Mouse (Mus musculus): ENCODE results near the gene Ccng1. TPM values are rescaled to one million over a fixed set of nuclear protein-coding genes. Genes with fewer than 3 reads are reported as not detected.

Ccng1 gene
- polyA plus RNA-seq, 1 experiment: 88.6 TPM

GRCm38 (mm10) chr11:40759896-40760295 is 4.8 kb upstream of the Ccng1 start:
- Histone ChIP-seq H3K4me3 (ENCODE audit: insufficient read depth, low read length) (no peak overlapping the region), H3K4me1 (ENCODE audit: control insufficient read depth, insufficient read depth, low read length) (peaks cover 5% of the 10 kb centered on the region), H3K27ac (ENCODE audit: insufficient read depth, low read depth, low read length) (no peak overlapping the region)
- TF ChIP-seq CTCF (IDR thresholded peaks at IDR 0.05; ENCODE audit: low read depth, low read length): no peak
- no peak for TF ChIP-seq POLR2A (IDR thresholded peaks at IDR 0.05; ENCODE audit: borderline replicate concordance, low read depth, low read length)

- Histone ChIP-seq H3K4me3 (ENCODE audit: insufficient read depth, low read length) (no peak overlapping the region), H3K27ac (ENCODE audit: insufficient read depth, low read depth, low read length) (peak overlapping the region; percentile 68), H3K4me1 (ENCODE audit: control insufficient read depth, insufficient read depth, low read length) (peaks cover 7% of the 10 kb centered on the region)
- TF ChIP-seq POLR2A (IDR thresholded peaks at IDR 0.05; ENCODE audit: borderline replicate concordance, low read depth, low read length): no peak
- no peak for TF ChIP-seq CTCF (IDR thresholded peaks at IDR 0.05; ENCODE audit: low read depth, low read length)
These were observed 857 bp upstream of the Ccng1 start for GRCm38 (mm10) chr11:40755968-40756367.

- Histone ChIP-seq H3K27ac (ENCODE audit: insufficient read depth, low read depth, low read length) (peak overlapping the region; percentile 50), H3K4me3 (ENCODE audit: insufficient read depth, low read length) (peak overlapping the region; percentile 78), H3K4me1 (ENCODE audit: control insufficient read depth, insufficient read depth, low read length) (peaks cover 7% of the 10 kb centered on the region)
- TF ChIP-seq POLR2A (IDR thresholded peaks at IDR 0.05; ENCODE audit: borderline replicate concordance, low read depth, low read length) (no peak), CTCF (IDR thresholded peaks at IDR 0.05; ENCODE audit: low read depth, low read length) (no peak)
These were observed 425 bp downstream of the Ccng1 start for GRCm38 (mm10) chr11:40754664-40755107.

- TF ChIP-seq POLR2A (IDR thresholded peaks at IDR 0.05; ENCODE audit: borderline replicate concordance, low read depth, low read length): no peak
- TF ChIP-seq CTCF (IDR thresholded peaks at IDR 0.05; ENCODE audit: low read depth, low read length): no peak
These were observed 1.3 kb downstream of the Ccng1 start for GRCm38 (mm10) chr11:40753836-40754235.

GRCm38 (mm10) chr11:40747716-40748115 is 7.4 kb downstream of the Ccng1 start:
- H3K4me1 ChIP-seq (ENCODE audit: control insufficient read depth, insufficient read depth, low read length): no peaks in the 10 kb centered on the region
- no peak overlapping the region for H3K4me3 ChIP-seq (ENCODE audit: insufficient read depth, low read length)
- TF ChIP-seq CTCF (IDR thresholded peaks at IDR 0.05; ENCODE audit: low read depth, low read length) (no peak), POLR2A (IDR thresholded peaks at IDR 0.05; ENCODE audit: borderline replicate concordance, low read depth, low read length) (no peak)
- H3K27ac ChIP-seq (ENCODE audit: insufficient read depth, low read depth, low read length): no peak overlapping the region

More at GRCm38 (mm10) chr11:40753836-40754235, 1.3 kb downstream of the Ccng1 start:
- peak overlapping the region; percentile 43; the same call in 1 of the 2 replicates for H3K4me3 ChIP-seq (ENCODE audit: insufficient read depth, low read length)
- no peak overlapping the region for H3K27ac ChIP-seq (ENCODE audit: insufficient read depth, low read depth, low read length)
- H3K4me1 ChIP-seq (ENCODE audit: control insufficient read depth, insufficient read depth, low read length): peaks cover 7% of the 10 kb centered on the region

GRCm38 (mm10) chr11:40746361-40746760 is 8.8 kb downstream of the Ccng1 start:
- no peak overlapping the region for H3K4me3 ChIP-seq (ENCODE audit: insufficient read depth, low read length)
- H3K27ac ChIP-seq (ENCODE audit: insufficient read depth, low read depth, low read length): no peak overlapping the region
- no peaks in the 10 kb centered on the region for H3K4me1 ChIP-seq (ENCODE audit: control insufficient read depth, insufficient read depth, low read length)
- TF ChIP-seq CTCF (IDR thresholded peaks at IDR 0.05; ENCODE audit: low read depth, low read length) (no peak), POLR2A (IDR thresholded peaks at IDR 0.05; ENCODE audit: borderline replicate concordance, low read depth, low read length) (no peak)

GRCm38 (mm10) chr11:40744348-40744747 is 10.8 kb downstream of the Ccng1 start:
- Histone ChIP-seq H3K4me1 (ENCODE audit: control insufficient read depth, insufficient read depth, low read length) (no peaks in the 10 kb centered on the region), H3K4me3 (ENCODE audit: insufficient read depth, low read length) (no peak overlapping the region), H3K27ac (ENCODE audit: insufficient read depth, low read depth, low read length) (no peak overlapping the region)
- no peak for TF ChIP-seq POLR2A (IDR thresholded peaks at IDR 0.05; ENCODE audit: borderline replicate concordance, low read depth, low read length)
- TF ChIP-seq CTCF (IDR thresholded peaks at IDR 0.05; ENCODE audit: low read depth, low read length): no peak

GRCm38 (mm10) chr11:40741605-40742262 is 13.4 kb downstream of the Ccng1 start:
- Histone ChIP-seq H3K4me3 (ENCODE audit: insufficient read depth, low read length) (no peak overlapping the region), H3K4me1 (ENCODE audit: control insufficient read depth, insufficient read depth, low read length) (no peaks in the 10 kb centered on the region), H3K27ac (ENCODE audit: insufficient read depth, low read depth, low read length) (no peak overlapping the region)
- TF ChIP-seq CTCF (IDR thresholded peaks at IDR 0.05; ENCODE audit: low read depth, low read length) (no peak), POLR2A (IDR thresholded peaks at IDR 0.05; ENCODE audit: borderline replicate concordance, low read depth, low read length) (no peak)

GRCm38 (mm10) chr11:40737369-40737768 is 17.7 kb downstream of the Ccng1 start:
- no peak for TF ChIP-seq CTCF (IDR thresholded peaks at IDR 0.05; ENCODE audit: low read depth, low read length)
- TF ChIP-seq POLR2A (IDR thresholded peaks at IDR 0.05; ENCODE audit: borderline replicate concordance, low read depth, low read length): no peak
- Histone ChIP-seq H3K27ac (ENCODE audit: insufficient read depth, low read depth, low read length) (no peak overlapping the region), H3K4me1 (ENCODE audit: control insufficient read depth, insufficient read depth, low read length) (peaks cover 3% of the 10 kb centered on the region), H3K4me3 (ENCODE audit: insufficient read depth, low read length) (no peak overlapping the region)

- H3K4me3 ChIP-seq (ENCODE audit: insufficient read depth, low read length): peak overlapping the region; percentile 77
- peak overlapping the region; percentile 81 for H3K27ac ChIP-seq (ENCODE audit: insufficient read depth, low read depth, low read length)
- H3K4me1 ChIP-seq (ENCODE audit: control insufficient read depth, insufficient read depth, low read length): peaks cover 6% of the 10 kb centered on the region
- no peak for TF ChIP-seq POLR2A (IDR thresholded peaks at IDR 0.05; ENCODE audit: borderline replicate concordance, low read depth, low read length)
- TF ChIP-seq CTCF (IDR thresholded peaks at IDR 0.05; ENCODE audit: low read depth, low read length): no peak
These were observed 20.8 kb downstream of the Ccng1 start for GRCm38 (mm10) chr11:40734251-40734752.
